Mouse (Mus musculus) midbrain, embryonic 10.5 days (tissue): ENCODE measurements at regions not wholly inside any gene's neighbourhood (a gene's known extent, or its start where the extent isn't known, plus 50 kb on each side); places are given as distances from the start of the nearest gene placed in this dataset.
"Not testable (repeated sequence)": the region's sequence is repeated elsewhere in the genome, so short reads cannot be mapped to it uniquely, and the experiment has no call there.

Experiments
- DNase-seq: peaks from one replicate; pipeline ENCODE4 v3.0.0-alpha.2; 2017; ENCODE audit warnings: low spot score
- H3K27ac ChIP-seq: fragments of 300-500 bp; sonication (generic); replicated peaks from 2 replicates; pipeline ENCODE4 v1.5.1; 2016; ENCODE audit warnings: mild to moderate bottlenecking
- H3K27me3 ChIP-seq: fragments of 300-500 bp; sonication (generic); 2 replicates; pipeline ENCODE4 v1.6.1; 2016; ENCODE audit warnings: low read depth, mild to moderate bottlenecking; ENCODE audit not compliant: poor library complexity, severe bottlenecking
- H3K36me3 ChIP-seq: fragments of 300-500 bp; sonication (generic); 2 replicates; pipeline ENCODE4 v1.6.1; 2016; ENCODE audit warnings: mild to moderate bottlenecking, moderate library complexity
- H3K4me1 ChIP-seq: fragments of 300-500 bp; sonication (generic); 2 replicates; pipeline ENCODE4 v1.6.1; 2016
- H3K4me3 ChIP-seq: fragments of 300-500 bp; sonication (generic); 2 replicates; pipeline ENCODE4 v1.5.1; 2016; ENCODE audit warnings: mild to moderate bottlenecking, moderate library complexity
- H3K9me3 ChIP-seq: fragments of 300-500 bp; sonication (generic); replicated peaks from 2 replicates; pipeline ENCODE4 v1.6.1; 2016; ENCODE audit warnings: mild to moderate bottlenecking
- WGBS: fragments of 180-500 bp; shearing (Covaris S2); methylation state at CpG from one replicate; pipeline ENCODE4 v1.1.7; 2016; 5-methylcytosine and 5-hydroxymethylcytosine counted together

- H3K36me3 ChIP-seq: no peaks in the 10 kb centered on the region
- H3K9me3 ChIP-seq: no peaks in the 10 kb centered on the region
- H3K27ac ChIP-seq: no peak overlapping the region
- no peak overlapping the region for H3K4me3 ChIP-seq
- H3K27me3 ChIP-seq: no peaks in the 10 kb centered on the region
- WGBS: 86% methylated on average over 6 of the region's 6 CpGs
- no peak for DNase-seq
- H3K4me1 ChIP-seq: peaks cover 4% of the 10 kb centered on the region
These were observed 94.9 kb downstream of the Gm5426 start for GRCm38 (mm10) chr10:96231309-96231708.

GRCm38 (mm10) chr10:96232889-96233288, 96.5 kb downstream of the Gm5426 start:
- Histone ChIP-seq H3K27ac (no peak overlapping the region), H3K4me1 (peaks cover 4% of the 10 kb centered on the region), H3K36me3 (no peaks in the 10 kb centered on the region), H3K4me3 (no peak overlapping the region), H3K9me3 (no peaks in the 10 kb centered on the region), H3K27me3 (no peaks in the 10 kb centered on the region)
- no peak for DNase-seq
- WGBS: 67% methylated on average over 1 of the region's 1 CpGs

GRCm38 (mm10) chr10:96234564-96235412, 98.4 kb downstream of the Gm5426 start:
- 71% methylated on average over 10 of the region's 10 CpGs for WGBS
- Histone ChIP-seq H3K36me3 (no peaks in the 10 kb centered on the region), H3K4me3 (no peak overlapping the region), H3K27ac (no peak overlapping the region), H3K27me3 (no peaks in the 10 kb centered on the region), H3K9me3 (no peaks in the 10 kb centered on the region), H3K4me1 (peaks cover 4% of the 10 kb centered on the region)
- DNase-seq: no peak

- 86% methylated on average over 4 of the region's 4 CpGs for WGBS
- not testable (repeated sequence) for H3K27ac ChIP-seq, DNase-seq, H3K4me1 ChIP-seq, H3K27me3 ChIP-seq, H3K9me3 ChIP-seq, H3K4me3 ChIP-seq, H3K36me3 ChIP-seq
These were observed 99.6 kb downstream of the Gm5426 start for GRCm38 (mm10) chr10:96236031-96236430.

GRCm38 (mm10) chr10:96236777-96237373, 100.5 kb downstream of the Gm5426 start:
- peaks cover 4% of the 10 kb centered on the region for H3K4me1 ChIP-seq
- H3K27ac ChIP-seq: no peak overlapping the region
- DNase-seq: no peak
- H3K9me3 ChIP-seq: 0 out of 2 replicates have a peak, but pooled peaks cover 2% of the 10 kb centered on the region
- H3K4me3 ChIP-seq: no peak overlapping the region
- H3K36me3 ChIP-seq: no peaks in the 10 kb centered on the region
- WGBS: 91% methylated on average over 6 of the region's 6 CpGs
- no peaks in the 10 kb centered on the region for H3K27me3 ChIP-seq

- 94% methylated on average over 5 of the region's 5 CpGs for WGBS
- Histone ChIP-seq H3K27ac (no peak overlapping the region), H3K27me3 (no peaks in the 10 kb centered on the region), H3K4me1 (peaks cover 4% of the 10 kb centered on the region), H3K4me3 (no peak overlapping the region), H3K9me3 (peaks cover 9% of the 10 kb centered on the region; the same call in 1 of the 2 replicates), H3K36me3 (no peaks in the 10 kb centered on the region)
- no peak for DNase-seq
These were observed 101.2 kb downstream of the Gm5426 start for GRCm38 (mm10) chr10:96237572-96238130.

- Histone ChIP-seq H3K36me3 (no peaks in the 10 kb centered on the region), H3K9me3 (peaks cover 9% of the 10 kb centered on the region; the same call in 1 of the 2 replicates), H3K27ac (no peak overlapping the region), H3K4me3 (no peak overlapping the region), H3K4me1 (peaks cover 4% of the 10 kb centered on the region), H3K27me3 (no peaks in the 10 kb centered on the region)
- WGBS: 87% methylated on average over 4 of the region's 4 CpGs
- no peak for DNase-seq
These were observed 101.8 kb downstream of the Gm5426 start for GRCm38 (mm10) chr10:96238251-96238650.

- no peak overlapping the region for H3K4me3 ChIP-seq
- whole genome bisulfite sequencing: 86% methylated on average over 3 of the region's 3 CpGs
- DNase-seq: no peak
- H3K4me1 ChIP-seq: peaks cover 4% of the 10 kb centered on the region
- no peaks in the 10 kb centered on the region for H3K36me3 ChIP-seq
- H3K27ac ChIP-seq: no peak overlapping the region
- H3K9me3 ChIP-seq: peaks cover 9% of the 10 kb centered on the region; the same call in 1 of the 2 replicates
- no peaks in the 10 kb centered on the region for H3K27me3 ChIP-seq
These were observed 102.4 kb downstream of the Gm5426 start for GRCm38 (mm10) chr10:96238850-96239249.

- Histone ChIP-seq H3K4me1 (no peaks in the 10 kb centered on the region), H3K36me3 (no peaks in the 10 kb centered on the region)
- DNase-seq: no peak
These were observed 104.2 kb downstream of the Gm5426 start for GRCm38 (mm10) chr10:96240591-96240990.

GRCm38 (mm10) chr10:96253671-96254070, 117.3 kb downstream of the Gm5426 start:
- no peak for DNase-seq
- Histone ChIP-seq H3K9me3 (no peaks in the 10 kb centered on the region), H3K27me3 (no peaks in the 10 kb centered on the region), H3K4me3 (no peak overlapping the region), H3K4me1 (no peaks in the 10 kb centered on the region), H3K36me3 (no peaks in the 10 kb centered on the region), H3K27ac (no peak overlapping the region)

More at GRCm38 (mm10) chr10:96240591-96240990, 104.2 kb downstream of the Gm5426 start:
- 93% methylated on average over 4 of the region's 4 CpGs for WGBS
- H3K27me3 ChIP-seq: no peaks in the 10 kb centered on the region
- no peak overlapping the region for H3K4me3 ChIP-seq
- H3K27ac ChIP-seq: no peak overlapping the region
- peaks cover 9% of the 10 kb centered on the region; the same call in 1 of the 2 replicates for H3K9me3 ChIP-seq

GRCm38 (mm10) chr10:96254250-96254862, 118.0 kb downstream of the Gm5426 start:
- 74% methylated on average over 2 of the region's 2 CpGs for WGBS

GRCm38 (mm10) chr10:96257935-96258334, 121.5 kb downstream of the Gm5426 start:
- DNase-seq: no peak
- 0 out of 2 replicates have a peak, but pooled peaks cover under 1% of the 10 kb centered on the region for H3K4me1 ChIP-seq
- no peak overlapping the region for H3K4me3 ChIP-seq
- H3K27ac ChIP-seq: no peak overlapping the region
- 84% methylated on average over 7 of the region's 7 CpGs for WGBS
- H3K27me3 ChIP-seq: no peaks in the 10 kb centered on the region
- H3K36me3 ChIP-seq: no peaks in the 10 kb centered on the region
- no peaks in the 10 kb centered on the region for H3K9me3 ChIP-seq

More at GRCm38 (mm10) chr10:96254250-96254862, 118.0 kb downstream of the Gm5426 start:
- DNase-seq: no peak
- H3K4me1 ChIP-seq: no peaks in the 10 kb centered on the region
- H3K27me3 ChIP-seq: no peaks in the 10 kb centered on the region
- no peaks in the 10 kb centered on the region for H3K36me3 ChIP-seq
- H3K9me3 ChIP-seq: no peaks in the 10 kb centered on the region
- H3K4me3 ChIP-seq: no peak overlapping the region
- H3K27ac ChIP-seq: no peak overlapping the region
